Mouse (Mus musculus) left cerebral cortex, postnatal 10 days (tissue): ENCODE data around the gene Maml3. TPM values are rescaled to one million over a fixed set of nuclear protein-coding genes. Genes with fewer than 3 reads are reported as not detected.

Experiments
- DNase-seq, 2 experiments: peaks; one replicate each; pipeline ENCODE4 v3.0.0; 2021 to 2022; ENCODE audit warnings: low spot score in 2 of 2, mixed read lengths in 1 of 2; ENCODE audit errors: extremely low spot score in 1 of 2
- intact Hi-C: fragments of 180-260 bp; cut with DNase I; formaldehyde crosslinking; loops from one replicate; pipeline ENCODE4 v1.15.1; 2025
- total RNA-seq, 2 experiments: library from RNA; stranded (reverse); gene quantifications; 2 replicates each; pipeline ENCODE4 v1.2.3; 2021

The Maml3 gene
- total RNA-seq, 2 experiments from 2014 or later: 7.2 to 7.8 TPM

- intact Hi-C loops: no loop called here
- DNase-seq: peak in 1 of 2 experiments; percentile 32
Measured at GRCm38 (mm10) chr3:51941781-51942180, 163.1 kb downstream of the Maml3 start.

- intact Hi-C loops: no loop called here
Measured at GRCm38 (mm10) chr3:51939864-51940263, 165.0 kb downstream of the Maml3 start.

GRCm38 (mm10) chr3:51939054-51939453 is 165.8 kb downstream of the Maml3 start:
- intact Hi-C loops: no loop called here
- DNase-seq: no peak

More at GRCm38 (mm10) chr3:51939864-51940263, 165.0 kb downstream of the Maml3 start:
- DNase-seq: no peak

GRCm38 (mm10) chr3:51937176-51937575 is 167.7 kb downstream of the Maml3 start:
- intact Hi-C loops: no loop called here
- no peak for DNase-seq

GRCm38 (mm10) chr3:51934531-51935485 is 170.1 kb downstream of the Maml3 start:
- intact Hi-C loops: no loop called here
- no peak for DNase-seq

- DNase-seq: no peak
- intact Hi-C loops: no loop called here
Measured at GRCm38 (mm10) chr3:51928188-51928587, 176.7 kb downstream of the Maml3 start.

GRCm38 (mm10) chr3:51927591-51927990 is 177.3 kb downstream of the Maml3 start:
- DNase-seq: no peak
- intact Hi-C loops: no loop called here

- intact Hi-C loops: no loop called here
- no peak for DNase-seq
Measured at GRCm38 (mm10) chr3:51927043-51927442, 177.8 kb downstream of the Maml3 start.

- DNase-seq: no peak
- intact Hi-C loops: no loop called here
Measured at GRCm38 (mm10) chr3:51925758-51926157, 179.1 kb downstream of the Maml3 start.

GRCm38 (mm10) chr3:51924636-51925035 is 180.2 kb downstream of the Maml3 start:
- DNase-seq: no peak
- intact Hi-C loops: no loop called here

- intact Hi-C loops: no loop called here
- DNase-seq: no peak
Measured at GRCm38 (mm10) chr3:51923800-51924199, 181.1 kb downstream of the Maml3 start.

- intact Hi-C loops: loop anchor here (10.0 kb wide), 1 partner anchor 88 kb away; no protein-coding TSS in a partner anchor
- DNase-seq: no peak
Measured at GRCm38 (mm10) chr3:51916902-51917301, 188.0 kb downstream of the Maml3 start.

GRCm38 (mm10) chr3:51916060-51916870 is 188.6 kb downstream of the Maml3 start:
- peak; percentile 66 to 73 for DNase-seq
- intact Hi-C loops: loop anchor here (10.0 kb wide), 1 partner anchor 89 kb away; no protein-coding TSS in a partner anchor

- no peak for DNase-seq
- intact Hi-C loops: loop anchor here (10.0 kb wide), 1 partner anchor 89 kb away; no protein-coding TSS in a partner anchor
Measured at GRCm38 (mm10) chr3:51915415-51915814, 189.5 kb downstream of the Maml3 start.

- intact Hi-C loops: loop anchor here (10.0 kb wide), 1 partner anchor 90 kb away; no protein-coding TSS in a partner anchor
- peak in 1 of 2 experiments; percentile 18 for DNase-seq
Measured at GRCm38 (mm10) chr3:51914900-51915299, 190.0 kb downstream of the Maml3 start.

- intact Hi-C loops: loop anchor here (10.0 kb wide), 1 partner anchor 91 kb away; no protein-coding TSS in a partner anchor
- DNase-seq: no peak
Measured at GRCm38 (mm10) chr3:51913498-51913897, 191.4 kb downstream of the Maml3 start.

- intact Hi-C loops: loop anchor here (10.0 kb wide), 1 partner anchor 93 kb away; no protein-coding TSS in a partner anchor
- peak in 1 of 2 experiments; percentile 52 for DNase-seq
Measured at GRCm38 (mm10) chr3:51912214-51912613, 192.7 kb downstream of the Maml3 start.

GRCm38 (mm10) chr3:51908437-51908990 is 196.4 kb downstream of the Maml3 start:
- intact Hi-C loops: no loop called here
- DNase-seq: no peak
